Mouse (Mus musculus) MEL (cell line): Measurements from ENCODE around the gene Epha4. TPM values are rescaled to one million over a fixed set of nuclear protein-coding genes. Genes with fewer than 3 reads are reported as not detected.

ENCODE experiments used
- DNase-seq: peaks from one replicate; pipeline ENCODE4 v3.0.0; 2011; ENCODE audit warnings: low read depth, low spot score
- H3K27ac ChIP-seq: 2 replicates; pipeline ENCODE4 v1.5.1; 2012; ENCODE audit warnings: low read depth, mild to moderate bottlenecking, control low read depth, low read length, moderate library complexity; ENCODE audit not compliant: control insufficient read depth
- H3K27me3 ChIP-seq, 2 experiments: fragments of 150-350 bp in 1 of 2; sonication (generic) in 1 of 2; 2 replicates each; pipeline ENCODE4 v1.6.1; 2012; ENCODE audit warnings: low read length in 2 of 2, mild to moderate bottlenecking in 2 of 2, improper control_type of control experiment in 1 of 2, moderate library complexity in 1 of 2; ENCODE audit not compliant: insufficient read depth in 2 of 2, control insufficient read depth in 1 of 2
- H3K36me3 ChIP-seq, 2 experiments: 2 replicates each; pipeline ENCODE4 v1.6.1; 2012 to 2014; ENCODE audit warnings: low read length in 2 of 2, improper control_type of control experiment in 1 of 2, inconsistent platforms in 1 of 2, mild to moderate bottlenecking in 1 of 2; ENCODE audit not compliant: insufficient read depth in 2 of 2, control insufficient read depth in 1 of 2
- H3K4me1 ChIP-seq, 2 experiments: fragments of 150-350 bp in 1 of 2; sonication (generic) in 1 of 2; 2 replicates each; pipeline ENCODE4 v1.6.1; 2012; ENCODE audit warnings: low read length in 2 of 2, improper control_type of control experiment in 1 of 2, mild to moderate bottlenecking in 1 of 2; ENCODE audit not compliant: insufficient read depth in 2 of 2, control insufficient read depth in 1 of 2
- H3K4me3 ChIP-seq, 2 experiments: fragments of 150-350 bp in 1 of 2; sonication (generic) in 1 of 2; 2 replicates each; pipeline ENCODE4 v1.5.1; 2012; ENCODE audit warnings: low read depth in 2 of 2, low read length in 2 of 2, mild to moderate bottlenecking in 2 of 2, moderate library complexity in 2 of 2, control low read depth in 1 of 2, improper control_type of control experiment in 1 of 2; ENCODE audit not compliant: control insufficient read depth in 1 of 2, insufficient read depth in 1 of 2
- H3K79me2 ChIP-seq: 2 replicates; pipeline ENCODE4 v1.6.1; 2012; ENCODE audit warnings: mild to moderate bottlenecking, low read length, moderate library complexity; ENCODE audit not compliant: control insufficient read depth, poor library complexity, insufficient read depth
- H3K9ac ChIP-seq: 2 replicates; pipeline ENCODE4 v1.6.1; 2012; ENCODE audit warnings: low read depth, mild to moderate bottlenecking, control low read depth, low read length, moderate library complexity; ENCODE audit not compliant: control insufficient read depth, poor library complexity, severe bottlenecking
- H3K9me3 ChIP-seq: fragments of 150-350 bp; sonication (generic); replicated peaks from 2 replicates; pipeline ENCODE4 v1.6.1; 2012; ENCODE audit warnings: mild to moderate bottlenecking, low read length, improper control_type of control experiment, moderate library complexity; ENCODE audit not compliant: insufficient read depth
- CHD1 ChIP-seq: IDR thresholded peaks from 2 replicates; pipeline ENCODE4 v1.6.1; 2012; ENCODE audit warnings: low read depth, mild to moderate bottlenecking, inconsistent platforms, low read length, improper control_type of control experiment
- CHD2 ChIP-seq: IDR thresholded peaks from 2 replicates; pipeline ENCODE4 v1.6.1; 2011; ENCODE audit warnings: low read length, improper control_type of control experiment
- CTCF ChIP-seq, 3 experiments: IDR thresholded peaks in 2 of 3; conservative IDR thresholded peaks in 1 of 3; 2 replicates each; pipeline ENCODE4 v1.5.1; 2011 to 2012; ENCODE audit warnings: low read length in 3 of 3, low read depth in 2 of 3, mild to moderate bottlenecking in 2 of 3, improper control_type of control experiment in 1 of 3, inconsistent platforms in 1 of 3, mixed read lengths in 1 of 3, moderate library complexity in 1 of 3; ENCODE audit not compliant: control insufficient read depth in 1 of 3, insufficient read depth in 1 of 3, poor library complexity in 1 of 3, severe bottlenecking in 1 of 3
- E2F4 ChIP-seq: IDR thresholded peaks from 2 replicates; pipeline ENCODE4 v1.6.1; 2011; ENCODE audit warnings: low read depth, low read length, improper control_type of control experiment, borderline replicate concordance
- ELF1 ChIP-seq: IDR thresholded peaks from 2 replicates; pipeline ENCODE4 v1.6.1; 2014; ENCODE audit warnings: low read depth, mild to moderate bottlenecking, inconsistent platforms, low read length, improper control_type of control experiment, moderate library complexity
- EP300 ChIP-seq, 2 experiments: IDR thresholded peaks; 2 replicates each; pipeline ENCODE4 v1.6.1; 2011; ENCODE audit warnings: improper control_type of control experiment in 2 of 2, low read length in 2 of 2, low read depth in 1 of 2, mild to moderate bottlenecking in 1 of 2
- GABPA ChIP-seq: IDR thresholded peaks from 2 replicates; pipeline ENCODE4 v1.6.1; 2012; ENCODE audit warnings: low read depth, mild to moderate bottlenecking, inconsistent platforms, low read length, improper control_type of control experiment, moderate library complexity
- MEF2A ChIP-seq: IDR thresholded peaks from 2 replicates; pipeline ENCODE4 v1.6.1; 2014; ENCODE audit warnings: low read depth, mild to moderate bottlenecking, inconsistent platforms, low read length, improper control_type of control experiment; ENCODE audit not compliant: poor library complexity, insufficient replicate concordance, severe bottlenecking; ENCODE audit errors: extremely low read depth
- MXI1 ChIP-seq: IDR thresholded peaks from 2 replicates; pipeline ENCODE4 v1.6.1; 2011; ENCODE audit warnings: mild to moderate bottlenecking, low read depth, low read length, improper control_type of control experiment
- MYC ChIP-seq: IDR thresholded peaks from 2 replicates; pipeline ENCODE4 v1.6.1; 2011; ENCODE audit warnings: low read depth, mild to moderate bottlenecking, low read length, improper control_type of control experiment, moderate library complexity
- POLR2A ChIP-seq, 2 experiments: IDR thresholded peaks; 2 replicates each; pipeline ENCODE4 v1.6.1; 2011 to 2012; ENCODE audit warnings: low read length in 2 of 2, mild to moderate bottlenecking in 2 of 2, control low read depth in 1 of 2, improper control_type of control experiment in 1 of 2, low read depth in 1 of 2, moderate library complexity in 1 of 2; ENCODE audit not compliant: control insufficient read depth in 1 of 2, insufficient read depth in 1 of 2, poor library complexity in 1 of 2
- POLR2AphosphoS2 ChIP-seq: IDR thresholded peaks from 2 replicates; pipeline ENCODE4 v1.6.1; 2011; ENCODE audit warnings: low read length, improper control_type of control experiment
- POLR2AphosphoS5 ChIP-seq: IDR thresholded peaks from 2 replicates; pipeline ENCODE4 v1.6.1; 2012; ENCODE audit warnings: low read depth, borderline replicate concordance, mild to moderate bottlenecking, inconsistent platforms, low read length, moderate library complexity, mixed read lengths
- RAD21 ChIP-seq: IDR thresholded peaks from 2 replicates; pipeline ENCODE4 v1.6.1; 2011; ENCODE audit warnings: mild to moderate bottlenecking, low read depth, low read length, improper control_type of control experiment
- SIN3A ChIP-seq: IDR thresholded peaks from 2 replicates; pipeline ENCODE4 v1.6.1; 2012; ENCODE audit warnings: low read length, improper control_type of control experiment, inconsistent platforms
- TBP ChIP-seq: IDR thresholded peaks from 2 replicates; pipeline ENCODE4 v1.8.0; 2011; ENCODE audit warnings: low read depth, low read length, improper control_type of control experiment
- TCF12 ChIP-seq: IDR thresholded peaks from 2 replicates; pipeline ENCODE4 v1.6.1; 2014; ENCODE audit warnings: low read depth, mild to moderate bottlenecking, inconsistent platforms, low read length, improper control_type of control experiment, moderate library complexity
- UBTF ChIP-seq: IDR thresholded peaks from 2 replicates; pipeline ENCODE4 v1.6.1; 2012; ENCODE audit warnings: low read depth, mild to moderate bottlenecking, inconsistent platforms, low read length, improper control_type of control experiment, moderate library complexity, borderline replicate concordance; ENCODE audit not compliant: insufficient read depth
- ZC3H11A ChIP-seq: IDR thresholded peaks from 2 replicates; pipeline ENCODE4 v1.6.1; 2012; ENCODE audit warnings: low read depth, mild to moderate bottlenecking, inconsistent platforms, low read length, improper control_type of control experiment
- ZMIZ1 ChIP-seq: IDR thresholded peaks from 2 replicates; pipeline ENCODE4 v1.6.1; 2012; ENCODE audit warnings: low read depth, mild to moderate bottlenecking, inconsistent platforms, low read length, improper control_type of control experiment, moderate library complexity
- ZNF384 ChIP-seq: IDR thresholded peaks from 2 replicates; pipeline ENCODE4 v1.6.1; 2012; ENCODE audit warnings: low read depth, mild to moderate bottlenecking, inconsistent platforms, low read length, improper control_type of control experiment
- polyA plus RNA-seq, 2 experiments: library from polyadenylated mRNA; stranded (reverse) in 1 of 2; unstranded in 1 of 2; fragments of >175 nt in 1 of 2; fragments of >200 nt in 1 of 2; gene quantifications; 2 replicates each; pipeline versions ENCODE4 v1.2.1 to v1.2.4; 2012; ENCODE audit warnings: low replicate concordance in 2 of 2, low read depth in 1 of 2; ENCODE audit not compliant: insufficient read length in 2 of 2, insufficient read depth in 1 of 2, missing spikeins in 1 of 2
- total RNA-seq: library from RNA; depleted of rRNA; stranded (reverse); fragments of 300-350 nt; gene quantifications from 2 replicates; pipeline ENCODE4 v1.2.3, GENCODE M21; 2012

Epha4 gene
- total and polyA plus RNA-seq, 3 experiments, result not detected

DNA sequence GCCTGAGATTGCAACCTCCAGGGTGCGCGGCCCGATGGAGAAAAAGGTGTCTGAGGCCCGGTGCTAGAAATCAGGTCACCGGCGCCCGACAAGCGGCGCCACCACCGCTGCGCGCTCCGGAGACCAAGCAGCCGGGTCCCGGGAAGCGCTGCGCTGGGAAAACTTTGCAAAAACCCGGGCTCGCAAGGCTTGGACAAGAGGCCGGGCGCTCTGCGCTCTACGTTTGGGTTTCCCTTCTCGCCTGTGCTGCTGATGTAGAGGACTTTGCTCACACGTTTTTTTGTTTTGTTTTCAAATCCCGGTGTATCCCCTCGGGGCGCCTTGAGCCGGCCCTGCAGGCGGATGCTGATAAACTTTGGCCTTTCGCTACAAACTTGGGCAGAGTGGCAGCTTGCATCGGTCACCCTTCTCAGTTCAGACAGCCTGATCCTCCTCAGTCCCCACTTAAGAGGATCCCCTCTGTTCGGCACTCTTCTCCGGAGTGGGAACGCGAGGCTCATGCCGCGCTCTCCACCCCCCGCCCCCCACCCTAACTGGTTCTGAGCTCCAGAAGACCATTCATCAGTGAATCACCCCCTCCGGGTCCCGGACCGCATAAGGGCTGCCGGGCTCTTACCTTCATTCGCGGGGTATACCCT lies 444 bp downstream of the Epha4 start:
- no peaks in the 10 kb centered on the region for H3K79me2 ChIP-seq
- no peaks in the 10 kb centered on the region for H3K27me3 ChIP-seq
- no peak overlapping the region for H3K4me3 ChIP-seq
- H3K9me3 ChIP-seq, result no peaks in the 10 kb centered on the region
- no peak overlapping the region for H3K9ac ChIP-seq
- no peaks in the 10 kb centered on the region for H3K4me1 ChIP-seq
- H3K36me3 ChIP-seq, result no peaks in the 10 kb centered on the region
- no peak overlapping the region for H3K27ac ChIP-seq
- DNase-seq, result no peak
- no peak for TF ChIP-seq MEF2A
- no peak for TF ChIP-seq ZC3H11A
- no peak for TF ChIP-seq RAD21
- no peak for TF ChIP-seq CHD2
- TF ChIP-seq MXI1, result no peak
- no peak for TF ChIP-seq GABPA
- TF ChIP-seq SIN3A, result no peak
- no peak for TF ChIP-seq CHD1
- TF ChIP-seq POLR2A (IDR thresholded peaks at IDR 0.05; ENCODE audit: control insufficient read depth in 1 of 2, insufficient read depth in 1 of 2, low read depth in 1 of 2, low read length in 2 of 2, poor library complexity in 1 of 2), result no peak
- TF ChIP-seq MYC, result no peak
- TF ChIP-seq TBP, result no peak
- no peak for TF ChIP-seq UBTF
- no peak for TF ChIP-seq E2F4
- no peak for TF ChIP-seq ELF1
- TF ChIP-seq POLR2AphosphoS5, result no peak
- TF ChIP-seq, all 39 proteins: peak for 0

DNA sequence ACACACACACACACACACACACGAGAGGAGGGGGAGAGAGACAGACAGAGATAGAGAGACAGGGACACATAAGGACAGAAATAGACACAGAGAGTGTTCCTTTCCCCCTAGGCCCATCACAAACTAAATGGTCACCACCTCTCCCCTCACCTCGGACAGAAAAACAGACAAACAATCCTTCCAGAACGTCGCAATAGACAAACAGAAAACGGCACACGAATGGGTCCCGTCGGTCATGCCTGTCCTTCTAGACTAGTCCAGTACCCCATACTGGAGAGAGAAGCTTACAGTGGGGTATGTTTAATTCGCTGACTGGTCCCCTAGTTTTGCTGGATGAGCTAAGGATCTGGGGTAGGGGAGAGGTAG lies 946 bp downstream of the Epha4 start:
- H3K27me3 ChIP-seq, result no peaks in the 10 kb centered on the region
- H3K4me1 ChIP-seq, result no peaks in the 10 kb centered on the region
- no peaks in the 10 kb centered on the region for H3K9me3 ChIP-seq
- no peak for DNase-seq
- no peak overlapping the region for H3K4me3 ChIP-seq
- H3K27ac ChIP-seq, result no peak overlapping the region
- no peaks in the 10 kb centered on the region for H3K36me3 ChIP-seq
- no peaks in the 10 kb centered on the region for H3K79me2 ChIP-seq
- no peak for TF ChIP-seq ZMIZ1
- no peak for TF ChIP-seq EP300 (IDR thresholded peaks at IDR 0.05; ENCODE audit: low read depth in 1 of 2, low read length in 2 of 2)
- no peak for TF ChIP-seq CHD1
- no peak for TF ChIP-seq POLR2AphosphoS2
- TF ChIP-seq TCF12, result no peak
- TF ChIP-seq POLR2AphosphoS5, result no peak
- TF ChIP-seq SIN3A, result no peak
- no peak for TF ChIP-seq CTCF (IDR thresholded peaks at IDR 0.05 in 2 of 3, conservative IDR thresholded peaks at IDR 0.05 in 1 of 3; ENCODE audit: control insufficient read depth in 1 of 3, insufficient read depth in 1 of 3, low read depth in 2 of 3, low read length in 3 of 3, poor library complexity in 1 of 3, severe bottlenecking in 1 of 3)
- TF ChIP-seq ELF1, result no peak
- TF ChIP-seq ZNF384, result no peak
- TF ChIP-seq POLR2A (IDR thresholded peaks at IDR 0.05; ENCODE audit: control insufficient read depth in 1 of 2, insufficient read depth in 1 of 2, low read depth in 1 of 2, low read length in 2 of 2, poor library complexity in 1 of 2), result no peak
- no peak overlapping the region for H3K9ac ChIP-seq
